Mouse (Mus musculus): ENCODE results near the gene Ablim1. TPM values are rescaled to one million over a fixed set of nuclear protein-coding genes. Genes with fewer than 3 reads are reported as not detected.

Ablim1 gene
- polyA plus RNA-seq, 1 experiment from 2014 or later, result 63.2 TPM

- H3K36me3 ChIP-seq, result no peaks in the 10 kb centered on the region
- peaks cover 19% of the 10 kb centered on the region for H3K4me1 ChIP-seq (replicated peaks)
- 73% methylated on average over 8 of the region's 8 CpGs for WGBS
- no peaks in the 10 kb centered on the region for H3K27me3 ChIP-seq
- no peak overlapping the region for H3K4me2 ChIP-seq
- no peaks in the 10 kb centered on the region for H3K9me3 ChIP-seq
- H3K4me3 ChIP-seq, result no peak overlapping the region
- no peak overlapping the region for H3K9ac ChIP-seq
- ATAC-seq (ENCODE audit: low FRiP score, low read depth), result no peak
- H3K27ac ChIP-seq (replicated peaks), result peak overlapping the region; percentile 64
Observed at GRCm38 (mm10) chr19:57112231-57112815, 202.4 kb downstream of the Ablim1 start.

GRCm38 (mm10) chr19:57111301-57111700, 203.4 kb downstream of the Ablim1 start:
- no peak overlapping the region for H3K4me2 ChIP-seq
- H3K4me3 ChIP-seq, result no peak overlapping the region
- no peaks in the 10 kb centered on the region for H3K9me3 ChIP-seq
- H3K9ac ChIP-seq, result no peak overlapping the region
- no peak for ATAC-seq (ENCODE audit: low FRiP score, low read depth)
- H3K36me3 ChIP-seq, result no peaks in the 10 kb centered on the region
- no peaks in the 10 kb centered on the region for H3K27me3 ChIP-seq
- H3K4me1 ChIP-seq (replicated peaks), result peaks cover 9% of the 10 kb centered on the region; the same call in 1 of the 2 replicates
- H3K27ac ChIP-seq (replicated peaks), result no peak overlapping the region
- 73% methylated on average over 6 of the region's 6 CpGs for WGBS

GRCm38 (mm10) chr19:57109620-57110019, 205.1 kb downstream of the Ablim1 start:
- WGBS, result 77% methylated on average over 7 of the region's 7 CpGs
- H3K9ac ChIP-seq, result no peak overlapping the region
- no peak overlapping the region for H3K4me3 ChIP-seq
- H3K27me3 ChIP-seq, result no peaks in the 10 kb centered on the region
- no peak for ATAC-seq (ENCODE audit: low FRiP score, low read depth)
- H3K27ac ChIP-seq (replicated peaks), result no peak overlapping the region
- H3K4me1 ChIP-seq (replicated peaks), result peaks cover 9% of the 10 kb centered on the region; the same call in 1 of the 2 replicates
- H3K36me3 ChIP-seq, result no peaks in the 10 kb centered on the region
- H3K4me2 ChIP-seq, result no peak overlapping the region
- no peaks in the 10 kb centered on the region for H3K9me3 ChIP-seq

- no peaks in the 10 kb centered on the region for H3K36me3 ChIP-seq
- no peak overlapping the region for H3K4me2 ChIP-seq
- no peaks in the 10 kb centered on the region for H3K27me3 ChIP-seq
- 75% methylated on average over 6 of the region's 6 CpGs for WGBS
- no peak overlapping the region for H3K9ac ChIP-seq
- ATAC-seq (ENCODE audit: low FRiP score, low read depth), result no peak
- H3K4me3 ChIP-seq, result no peak overlapping the region
- H3K4me1 ChIP-seq (replicated peaks), result 0 out of 2 replicates have a peak, but pooled peaks cover 8% of the 10 kb centered on the region
- H3K27ac ChIP-seq (replicated peaks), result no peak overlapping the region
- no peaks in the 10 kb centered on the region for H3K9me3 ChIP-seq
Observed at GRCm38 (mm10) chr19:57106513-57106912, 208.2 kb downstream of the Ablim1 start.

GRCm38 (mm10) chr19:57106031-57106430, 208.7 kb downstream of the Ablim1 start:
- WGBS, result 100% methylated on average over 3 of the region's 3 CpGs
- Histone ChIP-seq H3K9me3 (no peaks in the 10 kb centered on the region), H3K36me3 (no peaks in the 10 kb centered on the region), H3K4me1 (replicated peaks) (0 out of 2 replicates have a peak, but pooled peaks cover 8% of the 10 kb centered on the region), H3K4me3 (no peak overlapping the region), H3K27me3 (no peaks in the 10 kb centered on the region), H3K9ac (no peak overlapping the region), H3K27ac (replicated peaks) (no peak overlapping the region), H3K4me2 (no peak overlapping the region)
- no peak for ATAC-seq (ENCODE audit: low FRiP score, low read depth)

- H3K27ac ChIP-seq (replicated peaks), result no peak overlapping the region
- no peak overlapping the region for H3K4me3 ChIP-seq
- H3K4me2 ChIP-seq, result no peak overlapping the region
- no peak for ATAC-seq (ENCODE audit: low FRiP score, low read depth)
- no peaks in the 10 kb centered on the region for H3K9me3 ChIP-seq
- H3K4me1 ChIP-seq (replicated peaks), result 0 out of 2 replicates have a peak, but pooled peaks cover 8% of the 10 kb centered on the region
- no peaks in the 10 kb centered on the region for H3K27me3 ChIP-seq
- WGBS, result 66% methylated on average over 6 of the region's 6 CpGs
- H3K36me3 ChIP-seq, result no peaks in the 10 kb centered on the region
- no peak overlapping the region for H3K9ac ChIP-seq
Observed at GRCm38 (mm10) chr19:57105156-57105555, 209.6 kb downstream of the Ablim1 start.

- Histone ChIP-seq H3K9ac (no peak overlapping the region), H3K27me3 (no peaks in the 10 kb centered on the region), H3K4me3 (no peak overlapping the region), H3K4me1 (replicated peaks) (0 out of 2 replicates have a peak, but pooled peaks cover 8% of the 10 kb centered on the region), H3K27ac (replicated peaks) (peak overlapping the region; percentile 32), H3K4me2 (no peak overlapping the region), H3K9me3 (no peaks in the 10 kb centered on the region), H3K36me3 (no peaks in the 10 kb centered on the region)
- ATAC-seq (ENCODE audit: low FRiP score, low read depth), result no peak
- WGBS, result 70% methylated on average over 5 of the region's 5 CpGs
Observed at GRCm38 (mm10) chr19:57104171-57104748, 210.5 kb downstream of the Ablim1 start.

GRCm38 (mm10) chr19:57103360-57103958, 211.3 kb downstream of the Ablim1 start:
- Histone ChIP-seq H3K4me3 (no peak overlapping the region), H3K9me3 (no peaks in the 10 kb centered on the region), H3K4me2 (no peak overlapping the region), H3K27me3 (no peaks in the 10 kb centered on the region), H3K9ac (no peak overlapping the region), H3K27ac (replicated peaks) (peak overlapping the region; percentile 32), H3K36me3 (no peaks in the 10 kb centered on the region), H3K4me1 (replicated peaks) (0 out of 2 replicates have a peak, but pooled peaks cover 8% of the 10 kb centered on the region)
- WGBS, result 73% methylated on average over 4 of the region's 4 CpGs
- ATAC-seq (ENCODE audit: low FRiP score, low read depth), result no peak

GRCm38 (mm10) chr19:57101986-57102385, 212.7 kb downstream of the Ablim1 start:
- ATAC-seq (ENCODE audit: low FRiP score, low read depth), result no peak
- no peak overlapping the region for H3K4me3 ChIP-seq
- no peak overlapping the region for H3K27ac ChIP-seq (replicated peaks)
- 0 out of 2 replicates have a peak, but pooled peaks cover 8% of the 10 kb centered on the region for H3K4me1 ChIP-seq (replicated peaks)
- no peaks in the 10 kb centered on the region for H3K9me3 ChIP-seq
- no peaks in the 10 kb centered on the region for H3K36me3 ChIP-seq
- no peak overlapping the region for H3K9ac ChIP-seq
- H3K4me2 ChIP-seq, result no peak overlapping the region
- 85% methylated on average over 7 of the region's 7 CpGs for WGBS
- H3K27me3 ChIP-seq, result no peaks in the 10 kb centered on the region

- no peak for ATAC-seq (ENCODE audit: low FRiP score, low read depth)
- WGBS, result 93% methylated on average over 11 of the region's 11 CpGs
- 0 out of 2 replicates have a peak, but pooled peaks cover 8% of the 10 kb centered on the region for H3K4me1 ChIP-seq (replicated peaks)
Observed at GRCm38 (mm10) chr19:57100753-57101446, 213.8 kb downstream of the Ablim1 start.

GRCm38 (mm10) chr19:57099986-57100385, 214.7 kb downstream of the Ablim1 start:
- H3K4me1 ChIP-seq (replicated peaks), result 0 out of 2 replicates have a peak, but pooled peaks cover 8% of the 10 kb centered on the region
- no peaks in the 10 kb centered on the region for H3K27me3 ChIP-seq
- no peak overlapping the region for H3K9ac ChIP-seq
- no peak for ATAC-seq (ENCODE audit: low FRiP score, low read depth)
- H3K27ac ChIP-seq (replicated peaks), result no peak overlapping the region
- H3K4me2 ChIP-seq, result no peak overlapping the region
- no peaks in the 10 kb centered on the region for H3K36me3 ChIP-seq
- WGBS, result 91% methylated on average over 9 of the region's 9 CpGs
- no peak overlapping the region for H3K4me3 ChIP-seq
- no peaks in the 10 kb centered on the region for H3K9me3 ChIP-seq

More at GRCm38 (mm10) chr19:57100753-57101446, 213.8 kb downstream of the Ablim1 start:
- Histone ChIP-seq H3K36me3 (no peaks in the 10 kb centered on the region), H3K9me3 (no peaks in the 10 kb centered on the region), H3K4me2 (no peak overlapping the region), H3K27ac (replicated peaks) (no peak overlapping the region), H3K9ac (no peak overlapping the region), H3K27me3 (no peaks in the 10 kb centered on the region), H3K4me3 (no peak overlapping the region)

- Histone ChIP-seq H3K36me3 (no peaks in the 10 kb centered on the region), H3K4me1 (replicated peaks) (0 out of 2 replicates have a peak, but pooled peaks cover 4% of the 10 kb centered on the region), H3K9ac (no peak overlapping the region), H3K9me3 (no peaks in the 10 kb centered on the region), H3K4me2 (no peak overlapping the region), H3K27me3 (no peaks in the 10 kb centered on the region), H3K4me3 (no peak overlapping the region), H3K27ac (replicated peaks) (peak overlapping the region; percentile 20; the same call in 1 of the 2 replicates)
- ATAC-seq (ENCODE audit: low FRiP score, low read depth), result no peak
- 90% methylated on average over 4 of the region's 4 CpGs for WGBS
Observed at GRCm38 (mm10) chr19:57099094-57099357, 215.7 kb downstream of the Ablim1 start.

All from hindbrain, embryonic 15.5 days (tissue).